Mouse (Mus musculus): ENCODE results near the gene Hmgb1.

The Hmgb1 gene

DNA sequence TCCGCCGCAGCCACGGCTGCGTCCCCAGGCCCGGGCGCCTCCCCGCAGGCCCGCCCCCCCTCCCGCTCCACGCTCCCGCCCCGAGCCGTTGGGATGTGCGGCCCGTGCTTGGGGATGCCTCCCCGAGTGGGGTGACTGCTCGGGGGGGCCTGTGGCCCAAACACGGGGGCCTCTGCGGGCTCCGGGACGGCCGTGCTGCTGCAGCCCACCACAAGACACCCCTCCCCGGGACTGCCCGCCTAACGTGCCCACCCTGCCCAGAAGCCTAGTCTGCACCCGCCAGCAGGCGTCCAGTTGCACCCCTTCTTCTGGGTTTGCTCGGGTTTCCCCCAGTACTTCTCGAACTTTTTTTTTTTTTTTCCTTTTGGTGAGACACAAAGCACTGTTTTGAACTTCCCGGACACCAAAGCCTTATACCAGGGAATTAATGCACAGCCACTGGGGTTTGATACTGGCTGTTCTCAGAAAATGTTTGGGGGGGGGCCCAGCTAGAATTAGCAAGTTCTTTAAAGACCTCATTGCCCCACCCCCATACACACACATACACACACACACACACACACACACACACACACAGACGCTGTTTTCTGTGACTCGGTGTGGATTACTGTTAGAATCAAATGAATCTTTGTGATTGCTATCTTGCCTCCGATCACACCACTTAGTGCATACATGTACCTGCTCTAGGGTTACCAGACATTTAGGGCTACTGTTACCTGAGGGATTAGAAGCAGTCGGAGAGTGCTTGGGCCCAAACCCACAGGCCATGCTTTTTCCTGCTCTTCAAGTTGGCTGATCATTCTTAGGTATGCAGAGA is 130.7 kb downstream of the Hmgb1 start:
- in situ Hi-C loops (cut with MseI, MboI), result no loop called here

DNA sequence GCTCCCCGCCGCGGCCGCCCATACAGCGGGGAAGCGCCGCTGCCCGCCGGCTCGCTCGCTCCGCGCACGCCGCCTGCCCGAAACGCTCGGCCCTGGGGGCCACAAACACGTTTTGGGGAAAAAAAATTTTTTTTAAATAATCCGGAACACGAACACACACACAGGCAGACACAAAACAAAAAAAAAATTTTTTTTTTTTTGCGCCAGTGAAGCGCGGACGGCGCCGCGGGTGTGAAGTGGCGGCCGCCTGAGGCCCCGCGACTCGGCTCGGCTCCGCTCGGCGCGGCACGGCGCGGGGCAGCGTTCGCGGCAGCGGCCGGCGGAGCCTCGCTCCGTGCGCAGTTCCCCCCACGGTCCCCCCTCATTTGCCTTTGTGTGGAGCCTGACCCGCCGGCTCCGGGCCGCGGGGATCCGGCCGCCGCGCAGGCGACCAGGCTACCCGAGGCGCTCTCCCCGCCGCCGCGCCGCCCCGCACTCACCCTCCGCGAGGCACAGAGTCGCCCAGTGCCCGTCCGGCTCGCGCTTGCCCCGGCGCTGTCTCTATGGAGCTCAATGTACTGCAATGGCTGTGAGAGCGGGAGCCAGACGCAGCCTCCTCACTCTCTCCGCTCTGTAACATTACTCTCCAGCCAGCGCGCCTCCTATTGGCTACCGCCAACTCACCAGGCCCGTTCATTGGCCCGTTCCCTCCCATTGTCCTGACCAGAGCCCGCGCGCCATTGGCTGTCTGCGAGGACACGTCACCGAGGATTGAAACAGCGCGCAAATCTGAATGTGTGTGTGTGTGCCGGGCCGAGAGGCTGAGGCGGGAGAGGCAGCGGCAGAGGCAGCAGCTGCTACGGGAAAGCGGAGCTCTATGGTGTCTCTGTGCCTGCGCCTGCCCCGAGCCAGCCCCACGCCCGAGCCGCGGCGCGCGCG is 131.6 kb downstream of the Hmgb1 start:
- in situ Hi-C loops (cut with MseI, MboI), result no loop called here

DNA sequence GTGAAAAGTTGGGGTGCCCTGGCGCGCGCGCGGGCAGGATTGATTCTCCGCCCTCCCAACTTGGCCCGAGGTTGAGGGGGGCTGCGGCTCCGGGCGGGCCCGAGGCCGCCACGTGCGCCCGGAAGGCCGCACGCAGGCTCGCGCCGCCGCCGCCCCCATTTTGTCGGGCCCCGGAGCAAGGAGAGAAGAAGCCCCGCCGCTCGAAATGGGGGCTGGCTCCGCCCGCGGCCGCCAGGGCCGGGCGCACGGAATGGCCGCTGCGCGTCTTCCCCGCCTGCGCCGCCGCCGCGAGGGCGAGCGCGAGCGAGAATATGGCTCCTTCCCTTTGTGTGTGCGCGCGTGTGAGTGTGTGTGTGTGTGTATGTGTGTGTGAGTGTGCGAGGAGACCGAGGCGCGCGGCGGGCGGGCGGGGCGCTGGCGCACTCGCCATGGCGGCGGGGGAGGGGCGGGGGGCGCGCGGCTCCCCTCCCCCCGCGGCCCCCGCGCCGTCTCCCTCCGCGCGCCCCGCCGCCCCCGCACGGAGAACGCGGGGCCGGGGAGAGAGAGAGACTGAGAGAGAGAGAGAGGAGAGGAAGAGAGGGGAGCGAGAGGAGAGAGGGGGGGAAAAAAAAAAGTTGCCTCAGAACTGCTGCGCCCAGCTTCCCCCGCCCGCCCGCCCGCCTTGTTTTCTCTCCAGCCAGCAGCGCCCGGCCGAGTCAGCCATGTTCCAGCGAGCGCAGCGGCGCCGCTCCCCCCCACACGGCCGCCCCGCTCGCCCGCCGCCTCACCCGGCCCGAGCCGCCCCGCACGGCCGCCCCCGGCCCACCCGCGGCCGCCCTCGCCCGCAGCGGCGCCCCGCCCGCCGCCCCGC is 132.5 kb downstream of the Hmgb1 start:
- in situ Hi-C loops (cut with MseI, MboI), result no loop called here

DNA sequence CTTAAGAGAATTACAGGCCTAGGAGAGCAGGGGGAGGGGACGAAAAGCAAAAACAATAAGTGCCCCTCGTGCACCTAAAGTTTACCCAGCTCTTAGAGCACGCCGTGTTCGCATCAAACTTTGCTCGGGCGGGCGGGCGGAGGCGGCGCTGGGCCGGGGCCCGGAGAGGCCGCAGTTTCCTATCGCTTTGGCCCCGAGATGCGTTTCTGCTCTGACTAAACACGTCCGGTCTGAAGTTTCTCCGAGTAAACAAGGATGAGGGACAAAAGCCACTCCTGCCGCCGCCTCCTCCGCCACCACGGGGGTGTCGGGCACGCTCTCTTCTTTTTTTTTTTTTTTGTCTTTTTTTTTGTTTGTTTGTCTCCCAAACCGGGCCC is 133.1 kb downstream of the Hmgb1 start:
- in situ Hi-C loops (cut with MseI, MboI), result no loop called here

DNA sequence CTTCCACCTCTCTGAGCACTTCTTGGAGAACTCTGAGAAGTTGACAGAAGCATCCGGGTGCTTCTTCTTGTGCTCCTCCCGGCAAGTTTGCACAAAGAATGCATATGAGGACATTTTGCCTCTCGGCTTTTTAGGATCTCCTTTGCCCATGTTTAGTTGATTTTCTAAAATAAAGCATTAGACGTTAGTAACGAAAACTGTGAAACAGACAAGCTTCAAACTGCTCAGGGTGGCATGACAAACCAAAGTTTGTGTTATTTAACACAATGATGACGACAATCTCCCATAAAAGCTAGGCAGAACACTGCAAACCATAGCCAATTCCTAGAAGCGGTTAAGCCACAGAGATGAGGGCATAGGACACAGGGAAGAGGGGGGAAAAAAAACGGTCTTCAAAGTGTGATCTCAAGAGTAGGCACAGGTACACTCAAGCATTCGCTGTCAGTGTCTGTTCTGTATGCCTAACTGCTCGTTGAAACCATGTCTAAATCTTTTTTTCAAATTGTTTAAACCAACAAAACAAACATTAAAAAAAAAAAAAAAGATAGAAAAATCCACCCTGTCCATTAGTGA is 133.6 kb downstream of the Hmgb1 start:
- in situ Hi-C loops (cut with MseI, MboI), result no loop called here

DNA sequence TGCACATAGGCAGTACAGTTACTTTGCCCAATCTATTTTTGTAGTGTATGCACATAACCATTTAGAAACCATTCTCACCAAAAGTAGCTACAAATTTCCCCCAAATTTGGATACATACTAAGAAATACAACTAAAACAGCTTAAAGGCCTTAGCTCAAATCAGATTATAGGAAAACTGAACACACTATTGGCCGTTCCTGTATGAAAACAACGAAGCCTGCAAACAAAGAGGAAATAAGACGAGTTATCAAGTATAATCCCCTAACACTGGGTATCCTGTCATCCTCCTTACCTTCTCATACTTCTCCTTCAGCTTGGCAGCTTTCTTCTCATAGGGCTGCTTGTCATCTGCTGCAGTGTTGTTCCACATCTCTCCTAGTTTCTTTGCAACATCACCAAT is 134.9 kb downstream of the Hmgb1 start:
- in situ Hi-C loops (cut with MseI, MboI), result no loop called here

DNA sequence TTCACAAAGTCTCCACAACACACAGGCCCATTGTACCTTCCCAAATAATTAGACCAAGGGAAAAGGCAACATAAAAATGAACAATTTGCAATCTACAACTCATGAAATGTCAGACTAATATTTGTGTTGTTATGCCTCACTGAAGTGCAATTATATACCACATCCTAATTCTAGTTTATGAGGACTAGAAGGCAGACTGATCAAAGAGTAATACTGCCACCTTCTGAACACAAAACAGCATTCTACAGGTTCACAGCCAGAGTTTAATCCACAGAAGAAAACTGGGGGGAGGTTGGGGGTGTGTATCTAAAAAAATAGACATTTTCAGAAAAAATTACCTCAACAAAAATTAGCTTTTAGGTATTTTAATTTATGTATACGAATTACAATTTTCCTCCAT is 135.3 kb downstream of the Hmgb1 start:
- in situ Hi-C loops (cut with MseI, MboI), result no loop called here

DNA sequence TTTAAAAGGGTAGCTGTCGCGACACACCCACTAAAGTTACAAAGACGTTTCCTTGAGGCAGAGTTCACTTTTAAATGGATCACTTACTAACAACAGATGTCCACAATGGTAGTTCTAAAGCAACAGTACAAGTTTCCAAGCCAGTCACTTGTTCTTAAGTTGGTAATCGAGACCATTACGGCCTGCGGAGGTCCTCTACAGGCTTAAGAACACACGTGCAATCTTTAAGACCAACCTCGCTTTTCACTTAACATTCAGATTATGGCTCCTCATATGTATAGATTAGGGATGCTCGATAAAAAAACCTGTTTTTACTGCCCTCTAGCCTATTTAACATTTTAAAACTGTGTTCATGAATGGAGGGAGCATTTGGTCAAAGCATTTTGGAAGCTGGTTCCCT is 137.6 kb downstream of the Hmgb1 start:
- in situ Hi-C loops (cut with MseI, MboI), result no loop called here

DNA sequence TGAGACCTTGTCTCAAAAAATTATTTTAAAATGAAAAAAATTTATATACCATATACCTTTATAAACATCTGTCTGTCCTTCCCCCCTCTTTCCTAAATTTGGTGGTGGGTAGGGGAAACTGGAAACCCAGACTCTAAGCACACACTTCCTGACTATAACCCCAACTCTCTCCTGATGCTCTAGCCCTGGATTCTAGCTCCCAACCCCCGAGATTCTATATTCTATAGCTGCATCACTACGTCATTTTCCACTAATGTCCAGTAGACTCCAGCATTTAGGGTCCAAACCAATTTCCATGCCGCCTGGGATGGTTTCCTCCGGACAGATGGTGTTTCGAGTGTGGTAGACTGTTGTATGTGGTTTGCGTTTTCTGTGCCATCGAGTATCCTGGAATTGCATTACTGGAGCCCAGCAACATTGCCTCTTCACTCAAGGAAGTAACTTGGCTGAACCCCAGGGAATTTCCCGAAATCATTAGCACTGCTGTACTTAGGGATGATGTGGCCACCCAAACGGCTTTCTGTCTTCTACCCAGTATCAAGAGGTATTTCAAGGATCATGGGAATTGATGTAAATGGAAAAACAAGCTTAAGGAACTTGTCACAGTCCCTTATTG is 138.7 kb downstream of the Hmgb1 start:
- in situ Hi-C loops (cut with MseI, MboI), result no loop called here

DNA sequence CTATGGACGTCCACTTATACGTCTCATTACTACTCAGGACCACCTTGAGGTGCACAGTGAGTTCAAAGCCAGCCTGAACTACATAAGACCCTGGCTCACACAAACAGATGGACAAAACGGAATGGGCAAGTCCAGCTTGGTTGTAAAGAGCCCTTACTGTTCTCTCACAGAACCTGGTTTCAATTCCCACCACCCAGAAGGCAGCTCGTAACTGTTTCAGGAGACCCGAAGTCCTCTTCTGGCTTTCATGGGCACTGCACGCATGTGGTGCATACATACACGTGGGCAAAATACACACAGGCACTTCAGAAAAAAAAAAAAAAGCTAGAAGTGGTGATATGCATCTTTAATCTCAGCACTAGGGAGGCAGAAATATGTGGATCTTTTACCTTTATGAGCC is 139.2 kb downstream of the Hmgb1 start:
- in situ Hi-C loops (cut with MseI, MboI), result no loop called here

DNA sequence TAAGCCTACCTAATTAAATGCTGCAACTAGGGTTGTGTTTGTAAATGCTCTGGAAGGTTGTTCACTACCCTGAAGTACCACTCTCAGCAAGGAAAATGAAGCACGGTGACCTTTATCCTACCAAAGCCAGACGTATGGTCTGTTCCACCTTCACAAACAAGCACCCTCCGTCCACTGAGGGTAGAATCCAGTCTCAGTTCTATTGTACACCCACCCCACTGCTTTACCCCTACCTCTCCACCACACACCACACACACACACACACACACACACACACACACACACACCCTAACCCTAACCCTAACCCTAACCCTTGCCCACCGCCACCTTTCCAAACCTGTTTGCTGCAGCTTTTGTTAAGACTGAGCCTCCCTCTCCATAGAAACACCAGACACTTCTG is 140.2 kb downstream of the Hmgb1 start:
- in situ Hi-C loops (cut with MseI, MboI), result no loop called here

DNA sequence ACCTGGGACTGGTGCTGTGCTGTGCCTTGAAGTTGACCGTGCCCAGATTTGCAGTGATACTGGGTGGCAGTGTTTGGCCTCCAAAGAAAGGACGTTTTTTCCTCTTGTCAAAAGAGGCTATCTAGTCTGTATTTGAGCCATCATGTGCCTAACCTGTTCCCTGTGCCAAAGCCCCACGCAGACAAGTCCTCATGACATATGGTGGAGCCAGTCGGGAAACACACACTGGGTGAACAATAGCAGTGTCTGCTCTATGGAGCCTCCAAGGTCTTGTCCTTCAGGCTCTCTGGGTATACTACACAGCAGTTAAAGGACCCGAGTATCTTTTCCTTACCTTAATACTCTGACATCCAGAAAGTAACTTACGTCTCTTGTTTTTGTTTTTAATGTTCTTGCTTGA is 141.0 kb downstream of the Hmgb1 start:
- in situ Hi-C loops (cut with MseI, MboI), result no loop called here

DNA sequence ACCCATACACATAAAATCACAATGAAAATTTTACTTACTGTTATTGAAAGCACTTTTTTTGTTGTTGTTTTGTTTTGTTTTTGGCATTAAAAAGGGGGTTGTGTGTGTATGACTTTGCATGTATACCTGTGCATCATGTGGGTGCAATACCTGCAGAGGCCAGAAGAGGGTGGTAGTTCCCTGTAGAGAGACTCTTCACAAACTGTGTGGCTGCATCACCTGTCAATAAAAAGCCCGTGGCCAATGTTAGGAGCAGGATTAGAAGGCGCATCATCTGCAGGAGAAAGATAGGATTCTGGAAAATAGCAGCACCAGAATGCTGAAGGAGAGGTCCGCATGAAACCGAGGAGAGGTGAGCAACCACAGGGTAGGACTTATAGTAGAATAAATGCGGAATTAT is 144.5 kb downstream of the Hmgb1 start:
- in situ Hi-C loops (cut with MseI, MboI), result no loop called here

DNA sequence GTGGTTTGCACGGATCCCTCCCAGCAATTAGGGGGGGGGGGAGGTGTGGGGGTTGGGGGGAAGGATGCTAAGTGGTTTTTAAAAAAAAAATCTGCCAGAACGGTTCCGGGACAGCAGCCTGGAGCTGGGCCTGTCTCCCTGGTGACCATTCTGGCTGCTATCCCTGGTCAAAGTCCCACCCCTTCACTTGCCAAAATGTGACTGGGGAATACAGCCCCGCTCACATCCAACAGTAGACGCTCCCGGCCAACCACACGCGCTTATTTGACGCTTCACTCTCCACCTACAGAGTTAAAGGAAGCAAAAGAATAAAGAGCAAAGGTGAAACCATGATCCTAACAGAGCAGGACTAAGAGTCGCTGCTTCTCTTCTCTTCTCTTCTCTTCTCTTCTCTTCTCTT is 146.6 kb downstream of the Hmgb1 start:
- in situ Hi-C loops (cut with MseI, MboI), result no loop called here

DNA sequence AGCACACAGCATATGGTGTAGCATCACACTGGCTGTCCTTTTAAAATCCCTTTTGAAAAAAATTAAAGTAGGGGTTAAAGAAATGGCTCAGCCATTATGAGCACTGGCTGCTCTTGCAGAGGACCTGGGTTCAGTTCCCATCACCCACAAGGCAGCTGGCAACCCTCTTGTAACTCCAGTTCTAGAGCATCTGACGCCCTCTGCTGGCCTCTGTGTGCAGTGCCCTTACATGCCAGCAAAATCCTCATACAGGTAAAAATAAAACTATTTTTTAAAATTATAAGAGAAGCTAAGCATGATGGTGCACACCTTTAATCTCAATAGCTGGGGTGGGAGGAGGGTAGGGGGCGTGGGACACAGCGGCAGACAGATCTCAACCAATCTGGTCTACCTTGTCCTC is 147.4 kb downstream of the Hmgb1 start:
- in situ Hi-C loops (cut with MseI, MboI), result no loop called here

DNA sequence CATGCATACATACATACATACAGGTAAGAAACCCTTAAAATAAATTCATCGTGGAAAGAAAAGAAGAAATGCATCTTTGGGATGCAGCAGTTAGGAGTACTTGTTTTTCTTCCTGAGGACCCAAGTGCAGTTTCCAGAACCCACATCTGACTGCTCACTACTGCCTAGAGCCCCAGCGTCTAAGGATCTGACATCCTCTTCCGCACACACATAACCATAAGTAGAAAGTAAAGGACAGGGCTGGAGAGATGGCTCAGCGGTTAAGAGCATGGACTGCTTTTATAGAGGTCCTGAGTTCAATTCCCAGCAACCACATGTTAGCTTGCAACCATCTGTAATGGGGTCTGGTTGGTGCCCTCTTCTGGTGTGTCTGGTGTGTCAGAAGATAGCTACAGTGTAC is 151.9 kb downstream of the Hmgb1 start:
- in situ Hi-C loops (cut with MseI, MboI), result no loop called here

DNA sequence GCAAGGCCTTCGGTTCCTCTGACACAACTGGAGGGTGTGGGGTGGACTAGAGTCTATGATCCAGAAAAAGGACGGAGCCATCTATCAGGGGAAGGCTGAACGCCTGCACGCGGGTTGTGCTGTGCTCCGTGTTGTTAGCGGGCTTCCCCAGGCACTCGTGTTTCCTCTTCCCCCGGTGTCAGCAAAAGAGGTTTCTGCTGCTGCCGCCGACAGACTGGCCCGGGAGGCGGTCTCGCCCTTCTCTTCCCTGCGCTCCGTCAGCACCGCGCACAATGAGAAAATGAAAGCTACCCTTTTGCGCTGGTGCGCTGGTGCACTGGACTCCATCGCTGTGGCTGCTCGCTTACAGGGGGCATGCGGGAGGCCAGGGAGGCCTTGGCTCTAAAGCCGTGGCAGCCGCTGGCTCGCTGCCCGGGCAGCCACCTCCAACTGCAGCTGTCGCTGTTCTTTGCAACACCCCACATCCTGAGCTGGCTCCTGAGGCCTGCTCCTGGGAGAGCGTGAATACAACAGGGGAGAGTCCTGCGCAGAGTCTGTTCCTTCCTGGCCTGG is 153.0 kb downstream of the Hmgb1 start:
- in situ Hi-C loops (cut with MseI, MboI), result no loop called here

DNA sequence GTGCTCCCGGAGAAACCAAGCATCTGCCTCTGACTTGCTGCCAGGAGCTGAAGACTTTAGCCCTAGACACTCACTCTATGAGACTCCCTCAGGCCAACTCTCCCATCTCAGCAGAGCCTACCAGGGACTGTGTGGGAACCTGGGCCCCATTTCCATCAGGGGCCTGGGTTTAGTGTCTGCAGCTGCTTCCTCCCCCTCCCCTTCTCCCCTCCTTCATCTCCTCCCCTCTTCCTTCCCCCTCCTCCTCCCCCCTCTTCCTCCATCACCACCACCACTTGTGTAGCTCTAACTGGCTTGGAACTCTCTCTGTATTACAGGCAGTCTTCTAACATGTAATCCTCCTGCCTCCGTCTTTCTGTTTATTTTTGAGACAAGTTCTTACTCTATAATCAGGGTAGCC is 154.2 kb downstream of the Hmgb1 start:
- in situ Hi-C loops (cut with MseI, MboI), result no loop called here

DNA sequence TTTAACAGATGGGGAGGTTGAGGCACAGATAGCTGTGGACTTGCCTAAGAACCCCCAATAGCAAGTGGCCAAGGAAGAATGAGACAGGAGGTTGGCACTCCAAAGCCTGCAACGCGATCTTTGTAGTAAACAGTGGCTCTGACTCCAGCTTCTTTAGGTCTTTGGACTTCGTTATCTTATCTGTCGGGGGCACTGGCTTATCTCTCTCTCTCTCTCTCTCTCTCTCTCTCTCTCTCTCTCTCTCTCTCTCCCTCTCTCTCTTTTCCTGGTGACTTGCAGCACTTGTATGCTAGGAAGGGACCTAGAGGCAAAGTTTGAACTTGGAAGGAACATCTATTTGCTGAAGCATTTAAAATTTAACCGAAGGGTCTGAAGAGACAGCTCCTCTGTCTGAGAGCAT is 155.9 kb downstream of the Hmgb1 start:
- in situ Hi-C loops (cut with MseI, MboI), result no loop called here

DNA sequence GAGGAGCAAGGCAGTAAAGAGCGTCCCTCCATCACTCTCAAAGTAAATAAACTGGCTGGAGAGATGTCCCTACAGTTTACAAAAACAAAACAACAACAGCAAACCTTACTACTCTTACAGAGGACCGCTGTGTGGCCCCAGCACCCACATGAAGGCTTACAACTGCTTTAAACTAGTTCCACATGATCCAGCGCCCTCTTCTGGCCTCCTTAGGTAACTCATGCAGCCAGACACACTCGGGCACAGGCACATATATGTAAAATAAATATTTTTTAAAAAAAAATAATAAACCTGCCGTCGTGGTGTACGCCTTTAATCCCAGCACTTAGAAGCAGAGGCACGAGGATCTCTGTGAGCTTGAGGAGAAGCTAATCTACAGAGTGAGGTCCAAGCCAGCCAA is 156.9 kb downstream of the Hmgb1 start:
- in situ Hi-C loops (cut with MseI, MboI), result no loop called here

DNA sequence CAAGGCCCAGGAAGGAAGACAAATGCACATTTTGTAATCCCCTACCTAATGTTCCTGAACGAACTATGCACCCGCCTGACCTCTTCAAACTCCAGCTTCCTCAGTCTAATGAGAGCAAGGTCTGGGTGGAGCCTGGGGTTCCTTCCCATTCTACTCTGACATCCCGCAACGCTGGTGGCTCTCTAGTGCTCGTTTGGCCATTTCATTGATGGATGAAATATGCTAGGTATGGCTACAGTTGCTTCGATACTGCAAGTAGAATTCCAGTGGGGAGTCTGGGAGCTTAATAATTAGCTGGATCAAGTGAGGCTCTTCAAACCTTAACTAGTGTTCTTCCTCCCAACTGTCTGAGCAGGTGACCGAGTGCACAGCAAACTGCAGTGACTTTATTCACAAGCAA is 163.2 kb downstream of the Hmgb1 start:
- in situ Hi-C loops (cut with MseI, MboI), result no loop called here
